Mouse (Mus musculus) layer of hippocampus, adult 11-12 months (tissue): Measurements from ENCODE around the gene Tnrc6a.

Source experiments
- DNase-seq: peaks from one replicate; pipeline ENCODE4 v3.0.0; 2022; ENCODE audit warnings: low spot score

The Tnrc6a gene

DNA sequence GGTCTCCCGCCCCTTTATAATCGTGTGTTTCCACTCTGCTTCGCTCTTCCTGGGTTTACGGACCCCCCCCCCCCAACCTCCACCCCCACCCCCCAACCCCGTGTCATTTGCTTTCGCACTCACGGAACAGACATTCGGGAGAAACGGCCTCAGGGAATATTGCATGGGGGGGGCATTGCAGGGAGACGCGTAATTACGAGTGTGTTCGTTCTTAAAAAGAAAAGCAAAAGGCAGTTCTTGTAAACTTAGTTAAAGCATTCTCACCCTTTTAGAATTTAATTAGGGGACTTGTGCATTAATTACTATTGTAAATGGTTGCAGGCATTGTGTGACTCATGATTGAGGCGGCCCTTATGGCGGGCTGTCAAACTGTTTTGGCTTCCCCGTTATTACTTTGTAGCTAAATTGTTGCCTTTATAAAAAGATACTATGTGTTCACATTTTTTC lies 1.1 kb downstream of the Tnrc6a start:
- peak; percentile 48 for DNase-seq

DNA sequence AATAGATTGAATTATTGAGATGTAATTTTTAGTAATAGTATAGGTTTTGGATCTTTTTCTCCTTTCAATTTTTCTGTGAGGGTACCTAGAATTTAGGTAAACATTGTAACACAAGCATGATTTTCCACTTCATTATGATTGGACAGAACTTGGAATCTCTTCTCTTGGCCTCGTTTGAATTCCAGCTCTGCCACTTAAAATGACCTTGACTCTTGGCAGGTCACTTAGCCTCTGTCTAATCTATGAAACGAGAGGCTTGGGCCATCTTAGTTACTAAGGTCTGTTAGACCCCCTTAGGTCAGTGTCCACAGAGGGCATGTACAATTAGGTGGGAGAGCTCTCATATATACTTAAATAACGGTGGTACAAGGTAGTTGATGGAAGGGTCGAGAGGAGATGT lies 2.4 kb downstream of the Tnrc6a start:
- DNase-seq, result no peak

DNA sequence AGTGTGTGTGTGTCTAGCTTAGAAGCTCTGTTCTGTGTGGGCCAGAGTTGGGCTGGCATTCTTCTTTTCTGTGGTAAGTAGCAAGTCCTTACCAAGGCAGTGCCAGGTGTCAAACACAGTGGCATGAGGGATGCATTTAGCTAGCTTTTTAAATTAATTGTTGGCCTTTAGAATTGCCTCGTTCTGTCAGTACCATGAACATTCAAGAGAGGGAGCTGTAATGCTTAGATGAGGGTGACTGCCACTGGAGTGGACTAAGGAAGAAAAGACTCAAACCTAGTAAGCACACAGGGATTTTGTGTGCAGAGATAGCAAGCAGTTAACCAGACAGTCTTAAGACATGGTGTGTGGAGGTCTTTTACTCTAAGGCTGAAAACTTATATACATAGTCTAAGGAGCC lies 3.6 kb downstream of the Tnrc6a start:
- DNase-seq, result no peak

DNA sequence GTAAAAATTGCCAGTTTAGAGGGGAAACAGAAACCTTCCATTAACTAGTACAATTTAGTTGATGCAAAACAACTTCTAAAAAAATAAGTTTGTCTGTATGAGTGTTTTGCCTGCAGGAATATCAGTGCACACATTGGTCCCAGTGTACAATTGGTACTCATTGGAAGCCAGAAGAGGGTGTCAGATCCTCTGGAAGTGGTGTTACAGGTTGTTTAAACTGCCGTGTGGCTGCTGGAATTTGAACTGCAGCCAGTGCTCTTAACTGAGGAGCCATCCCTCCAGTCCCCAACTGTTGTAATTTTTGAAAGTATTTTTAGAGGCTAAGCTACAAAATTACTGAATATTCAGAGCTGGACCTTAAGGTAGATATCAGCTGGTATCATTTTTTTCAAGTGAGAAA lies 4.3 kb downstream of the Tnrc6a start:
- DNase-seq, result no peak

DNA sequence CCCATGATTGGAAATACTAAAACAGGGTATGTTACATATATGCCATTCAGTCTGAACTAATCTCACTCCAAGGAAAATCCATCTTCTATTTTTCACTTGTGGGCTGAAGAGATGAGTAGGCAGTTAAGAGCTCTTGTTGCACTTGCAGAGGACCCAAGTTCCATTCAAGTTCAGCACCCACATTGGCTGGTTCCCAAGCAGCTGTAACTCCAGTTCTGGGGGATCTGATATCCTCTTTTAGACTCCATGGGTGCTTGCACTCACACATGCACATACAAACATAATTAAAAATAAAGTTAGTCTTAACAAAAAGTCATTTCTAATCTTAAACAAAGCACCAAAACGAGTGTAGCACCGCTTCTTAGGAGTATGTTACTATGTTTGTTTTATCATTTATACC lies 5.4 kb downstream of the Tnrc6a start:
- no peak for DNase-seq

DNA sequence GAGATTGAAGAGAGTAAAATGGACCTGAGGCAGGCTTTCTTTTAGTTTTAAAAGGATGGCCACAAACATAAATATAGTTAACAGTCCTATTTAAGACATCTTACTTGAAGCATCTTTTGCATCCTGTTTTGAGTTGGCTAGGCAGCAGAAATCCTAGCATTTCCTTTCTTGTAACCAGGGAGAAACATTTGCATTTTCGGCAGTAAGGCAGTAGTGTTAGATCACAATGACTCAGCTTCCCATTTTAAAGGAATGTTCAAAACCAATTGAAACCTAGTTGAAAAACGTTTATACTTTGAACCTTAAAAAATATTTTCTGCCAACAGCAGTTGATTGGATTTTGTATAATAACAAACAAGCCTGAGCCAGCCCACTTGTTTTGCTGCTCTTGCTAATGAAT lies 6.5 kb downstream of the Tnrc6a start:
- DNase-seq, result no peak

DNA sequence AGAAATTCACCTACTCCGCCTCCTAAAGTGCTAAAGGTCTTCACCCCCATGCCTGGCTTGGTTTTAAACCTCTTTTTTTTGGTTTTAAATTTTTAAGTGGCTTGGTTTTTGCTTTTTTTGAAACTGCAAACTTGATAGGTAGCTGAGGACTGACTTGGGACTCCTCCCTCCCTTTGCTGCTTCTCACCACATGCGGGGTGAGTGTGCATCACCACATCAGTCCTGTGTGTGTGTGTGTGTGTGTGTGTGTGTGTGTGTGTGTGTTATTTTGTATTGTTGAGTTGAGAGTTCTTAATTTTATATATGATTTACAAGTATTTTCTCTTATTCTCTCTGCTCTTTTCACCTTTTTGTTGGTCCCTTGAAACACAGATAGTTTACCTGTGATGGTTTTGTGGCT lies 8.7 kb downstream of the Tnrc6a start:
- no peak for DNase-seq

DNA sequence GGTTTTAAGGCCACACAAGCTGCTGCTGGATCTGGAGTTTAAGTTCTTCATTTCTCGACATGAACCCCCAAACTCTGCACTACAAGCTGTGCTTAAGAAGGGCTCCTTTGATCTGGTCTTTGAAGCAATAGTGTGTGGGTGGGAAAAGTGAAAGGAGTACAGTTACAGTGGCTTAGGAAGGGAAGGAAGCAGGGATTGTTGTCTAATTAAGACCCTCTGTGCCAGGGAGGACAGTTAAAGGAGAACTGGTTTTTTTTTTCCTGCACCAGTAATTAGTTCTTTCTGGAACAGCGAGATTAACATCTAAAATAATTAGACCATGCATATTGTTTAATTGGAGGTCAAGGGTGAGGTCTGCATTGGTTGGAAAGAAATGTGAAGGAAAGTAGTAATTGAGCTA lies 11.2 kb downstream of the Tnrc6a start:
- no peak for DNase-seq

DNA sequence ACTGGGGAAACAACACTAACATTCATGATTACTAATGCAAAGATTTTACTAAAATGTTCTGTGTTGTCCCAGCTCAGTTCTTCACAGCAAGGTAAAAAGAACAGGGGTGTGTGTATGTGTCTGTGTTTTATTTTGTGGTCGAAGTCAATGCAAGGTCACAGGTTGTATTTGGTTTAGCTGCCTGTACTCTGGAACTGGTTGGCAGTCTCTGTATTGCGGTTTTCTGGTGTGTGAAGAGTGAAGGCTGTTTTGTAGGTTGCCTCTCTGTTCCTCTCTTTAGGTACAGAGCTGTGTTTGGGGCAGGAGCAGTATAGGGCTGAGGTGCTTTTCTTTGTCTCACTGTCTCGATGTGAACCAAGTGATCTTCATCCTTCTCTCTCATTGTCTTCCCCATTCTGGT lies 12.0 kb downstream of the Tnrc6a start:
- no peak for DNase-seq

DNA sequence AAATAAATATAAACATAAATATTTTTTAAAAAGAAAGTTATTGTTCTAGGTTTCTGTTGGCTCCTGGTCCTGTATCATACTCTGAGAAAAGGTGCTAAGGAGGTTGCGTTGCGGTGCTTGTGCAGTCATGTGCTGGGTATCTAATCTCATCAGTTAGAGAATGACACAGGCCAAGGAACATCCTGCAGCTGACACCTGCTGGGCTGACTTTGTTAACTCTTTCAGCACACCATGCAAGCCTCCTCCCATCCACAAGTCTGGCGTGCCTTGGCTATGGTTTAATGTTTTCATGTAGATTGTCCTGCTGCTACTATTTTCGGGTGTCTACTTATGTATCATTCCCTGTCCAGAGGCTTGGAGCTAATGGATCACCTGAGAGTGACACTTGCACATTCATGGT lies 14.3 kb downstream of the Tnrc6a start:
- no peak for DNase-seq

DNA sequence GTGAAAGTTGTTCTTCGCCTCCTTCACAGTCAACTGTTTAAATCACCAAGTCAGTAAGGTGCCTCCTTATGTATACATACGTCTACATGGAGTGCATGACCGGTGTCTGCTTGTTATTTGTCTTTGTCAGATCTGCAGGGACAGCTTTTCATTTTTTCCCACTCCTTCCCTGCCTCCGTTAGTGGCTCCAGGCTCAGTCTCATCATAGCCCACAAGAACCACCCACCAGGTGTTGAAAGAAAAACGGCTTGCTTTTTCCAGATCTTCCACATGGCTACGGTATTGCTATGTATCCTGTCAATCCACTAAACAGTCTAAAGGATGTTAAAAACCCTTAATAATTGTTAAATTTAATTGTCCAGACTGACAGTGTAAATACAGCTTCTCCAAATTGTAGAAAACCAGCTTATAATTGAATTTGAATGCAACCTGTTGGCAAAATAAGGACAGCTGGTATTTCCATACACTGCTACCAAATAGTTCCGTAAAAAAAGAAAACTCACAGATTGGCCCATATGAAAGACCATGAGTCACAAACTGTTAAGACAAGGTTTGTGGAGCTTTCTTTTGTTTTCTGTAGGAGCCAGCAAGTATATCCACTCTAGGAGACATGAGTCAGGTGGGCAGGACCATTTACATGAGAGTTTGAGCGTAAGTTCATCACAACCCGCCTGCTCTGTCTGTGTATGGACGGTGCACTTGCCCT lies 22.6 kb downstream of the Tnrc6a start:
- no peak for DNase-seq

DNA sequence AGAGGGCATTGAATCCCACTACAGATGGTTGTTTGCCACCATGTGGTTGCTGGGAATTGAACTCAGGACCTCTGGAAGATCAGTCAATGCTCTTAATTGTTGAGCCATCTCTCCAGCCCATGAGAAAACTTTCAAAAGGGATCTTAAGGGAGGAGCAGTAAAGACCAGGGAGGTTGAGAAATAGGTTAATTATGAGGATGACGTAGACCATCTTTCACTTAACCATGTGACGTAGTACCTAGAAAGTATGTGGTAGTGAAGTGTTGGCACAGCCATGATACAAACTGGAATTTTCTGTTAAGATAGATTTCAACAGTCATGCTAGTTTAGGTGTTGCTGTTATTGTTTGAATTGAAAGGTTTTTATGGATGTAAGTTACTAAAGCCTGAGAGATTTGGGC lies 24.1 kb downstream of the Tnrc6a start:
- DNase-seq, result no peak

DNA sequence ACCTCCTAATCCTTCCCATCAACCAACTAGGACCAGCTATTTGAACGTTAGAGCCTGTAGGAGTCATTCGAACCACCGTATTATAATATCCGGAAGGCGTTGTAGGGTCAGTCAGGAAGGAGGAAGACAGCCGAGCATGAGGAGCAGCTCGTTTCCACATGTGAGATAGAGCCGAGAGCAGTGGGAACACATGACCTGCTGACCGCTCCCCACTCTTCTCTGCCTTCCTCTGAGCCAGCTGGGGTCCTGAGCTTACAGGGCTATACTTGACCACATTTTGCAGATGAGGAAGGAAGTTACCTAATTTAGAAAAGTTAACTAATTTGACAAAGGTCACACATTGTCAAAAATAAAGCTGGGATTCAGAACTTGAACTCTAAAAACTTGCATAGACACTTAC lies 25.2 kb downstream of the Tnrc6a start:
- DNase-seq, result no peak

DNA sequence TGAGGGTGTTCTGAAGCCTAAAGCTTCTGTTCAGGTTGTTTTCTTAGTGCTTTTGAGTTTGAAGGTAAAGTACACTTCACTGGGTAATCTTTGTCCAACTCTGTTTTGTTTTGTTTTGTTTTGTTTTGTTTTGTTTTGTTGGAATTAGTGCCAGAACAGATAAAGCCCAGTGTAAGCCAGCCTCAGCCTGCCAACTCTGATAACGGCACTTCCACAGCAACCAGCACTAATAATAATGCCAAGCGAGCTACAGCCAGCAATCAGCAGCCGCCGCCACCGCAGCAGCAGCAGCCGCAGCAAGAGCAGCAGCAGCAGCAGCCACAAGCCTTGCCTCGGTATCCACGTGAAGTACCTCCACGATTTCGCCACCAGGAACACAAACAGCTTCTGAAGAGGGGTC lies 38.7 kb downstream of the Tnrc6a start:
- no peak for DNase-seq

DNA sequence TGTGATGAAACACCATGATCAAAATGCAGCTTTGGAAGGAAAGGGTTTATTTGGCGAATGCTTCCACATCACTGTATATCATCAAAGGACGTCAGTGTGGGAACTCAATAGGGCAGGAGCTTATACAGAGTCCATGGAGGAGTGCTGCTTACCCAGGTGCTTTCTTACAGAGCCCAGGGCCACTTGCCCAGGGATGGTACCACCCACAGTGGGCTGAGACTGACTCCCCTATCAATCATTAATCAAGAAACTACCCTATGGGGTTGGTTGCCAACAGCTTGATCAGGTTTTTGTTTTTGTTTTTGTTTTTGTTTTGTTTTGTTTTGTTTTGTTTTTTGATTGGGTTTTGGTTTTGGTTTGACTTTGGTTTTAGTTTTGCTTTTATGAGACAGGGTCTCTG lies 43.8 kb downstream of the Tnrc6a start:
- DNase-seq, result no peak

DNA sequence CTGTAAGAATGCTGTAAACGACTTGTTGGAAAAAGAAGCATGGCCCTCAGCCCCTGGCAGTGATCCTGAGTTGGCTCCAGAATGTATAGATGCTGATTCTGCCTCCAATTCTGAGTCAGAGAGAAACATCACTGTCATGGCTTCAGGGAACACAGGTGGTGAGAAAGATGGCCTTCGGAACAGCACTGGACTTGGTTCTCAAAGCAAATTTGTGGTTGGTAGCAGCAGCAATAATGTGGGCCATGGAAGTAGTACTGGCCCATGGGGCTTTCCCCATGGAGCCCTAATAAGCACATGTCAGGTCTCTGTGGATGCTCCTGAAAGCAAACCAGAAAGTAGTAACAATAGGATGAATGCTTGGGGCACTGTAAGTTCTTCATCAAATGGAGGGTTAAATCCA lies 45.9 kb downstream of the Tnrc6a start:
- no peak for DNase-seq

DNA sequence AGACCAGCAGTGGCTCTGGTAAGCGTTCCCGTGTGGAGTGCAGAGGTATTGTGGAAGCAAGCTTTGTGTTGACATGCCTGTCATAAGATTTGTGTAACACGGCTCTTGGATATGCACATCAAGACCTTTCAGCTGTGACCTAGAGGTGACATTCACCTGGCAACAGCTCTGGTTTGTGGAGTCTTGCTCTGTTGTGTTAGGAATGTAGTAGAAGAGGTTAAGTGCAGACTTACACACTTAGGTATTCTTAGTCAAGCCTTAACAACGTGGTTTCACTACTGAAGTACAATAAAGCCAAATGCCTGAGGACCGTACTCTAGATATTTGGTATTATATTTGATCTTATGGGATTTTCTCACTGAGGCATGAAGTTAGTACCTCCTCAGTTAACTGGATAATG lies 48.4 kb downstream of the Tnrc6a start:
- no peak for DNase-seq

DNA sequence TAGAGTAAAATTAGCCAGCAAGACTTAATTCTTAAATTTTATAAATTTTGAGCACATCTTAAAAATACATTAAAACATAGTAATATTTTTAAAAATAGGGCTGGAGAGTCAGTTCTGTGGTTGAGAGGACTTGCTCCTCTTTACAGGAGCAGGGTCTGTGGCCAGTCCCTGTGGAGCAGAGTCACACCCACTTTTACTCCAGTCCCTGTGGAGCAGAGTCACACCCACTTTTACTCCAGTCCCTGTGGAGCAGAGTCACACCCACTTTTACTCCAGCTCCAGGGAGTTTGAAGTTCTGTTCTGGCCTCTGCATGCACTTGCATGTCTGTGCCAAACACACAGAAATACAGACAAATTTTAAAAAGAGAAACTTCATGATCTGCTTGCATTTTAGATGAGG lies 53.5 kb downstream of the Tnrc6a start:
- DNase-seq, result no peak

DNA sequence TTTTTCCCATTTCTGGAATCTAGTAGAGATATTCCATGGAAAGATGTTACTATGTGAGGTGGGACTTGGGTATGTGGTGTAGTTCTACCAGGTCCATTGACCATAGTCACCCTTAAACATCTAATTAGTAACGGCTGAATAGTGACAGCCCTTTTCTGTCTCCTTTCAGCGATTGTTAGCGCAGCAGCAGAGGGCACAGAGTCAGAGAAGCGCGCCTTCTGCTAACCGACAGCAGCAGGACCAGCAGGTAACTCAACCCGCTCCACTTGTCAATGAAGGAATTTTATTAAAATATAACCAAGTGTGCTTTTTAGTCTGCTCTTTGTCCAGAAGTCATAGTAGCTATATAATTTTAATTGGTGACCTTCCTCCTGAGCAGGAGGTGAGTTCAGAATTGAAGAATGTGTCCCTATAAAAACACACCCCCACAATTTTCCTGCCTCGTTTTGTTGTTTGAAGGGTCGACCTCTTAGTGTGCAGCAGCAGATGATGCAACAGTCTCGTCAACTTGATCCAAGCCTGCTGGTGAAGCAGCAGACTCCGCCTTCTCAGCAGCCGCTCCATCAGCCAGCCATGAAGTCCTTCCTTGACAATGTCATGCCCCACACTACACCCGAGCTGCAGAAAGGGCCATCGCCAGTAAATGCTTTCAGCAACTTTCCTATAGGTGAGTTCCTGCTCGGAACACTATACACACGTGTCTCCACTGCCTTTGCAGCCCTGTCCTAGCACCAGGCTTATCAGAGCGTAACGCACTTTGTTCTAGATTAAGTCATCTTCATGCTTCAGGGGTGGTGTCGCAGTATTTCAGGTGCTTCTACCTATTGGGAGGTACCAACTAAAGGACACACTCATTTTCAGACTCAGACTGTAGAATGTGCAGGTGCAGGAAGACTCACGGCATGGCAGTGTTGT lies 58.4 kb downstream of the Tnrc6a start:
- DNase-seq, result no peak

DNA sequence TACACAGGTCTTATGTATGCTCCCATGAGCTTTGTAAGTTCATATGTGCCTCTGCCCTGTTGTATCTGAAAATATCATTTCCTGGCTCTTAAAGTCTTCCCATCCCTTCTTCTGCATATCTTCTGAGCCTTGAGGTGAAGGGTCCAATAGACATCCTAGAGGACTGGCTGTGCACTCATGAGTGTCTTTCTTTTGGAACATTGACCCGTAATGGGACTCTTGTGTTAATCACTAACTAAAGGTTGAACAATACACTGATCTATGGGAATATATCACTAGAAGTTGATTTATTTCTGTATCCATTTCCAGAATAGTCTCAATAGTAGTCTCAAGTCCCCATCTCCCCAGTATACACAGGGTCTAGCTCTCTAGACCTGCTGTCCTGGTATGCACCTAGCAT lies 61.2 kb downstream of the Tnrc6a start:
- no peak for DNase-seq

DNA sequence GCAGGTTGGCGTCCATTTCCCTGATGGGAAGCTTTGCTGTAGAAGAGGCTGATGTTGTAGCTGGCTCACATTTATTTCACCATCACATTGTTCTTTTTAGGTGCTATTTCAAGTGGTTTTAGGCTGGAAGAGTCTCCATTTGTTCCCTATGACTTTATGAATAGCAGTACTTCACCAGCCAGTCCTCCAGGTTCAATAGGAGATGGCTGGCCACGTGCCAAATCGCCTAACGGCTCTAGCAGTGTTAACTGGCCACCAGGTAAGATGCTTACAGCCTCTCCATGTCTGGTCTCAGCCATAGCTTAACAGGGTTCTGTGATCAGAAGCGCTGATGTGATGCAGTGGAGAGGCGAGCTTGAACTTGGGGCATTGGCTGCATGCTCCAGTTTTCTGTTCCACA lies 62.8 kb downstream of the Tnrc6a start:
- no peak for DNase-seq

DNA sequence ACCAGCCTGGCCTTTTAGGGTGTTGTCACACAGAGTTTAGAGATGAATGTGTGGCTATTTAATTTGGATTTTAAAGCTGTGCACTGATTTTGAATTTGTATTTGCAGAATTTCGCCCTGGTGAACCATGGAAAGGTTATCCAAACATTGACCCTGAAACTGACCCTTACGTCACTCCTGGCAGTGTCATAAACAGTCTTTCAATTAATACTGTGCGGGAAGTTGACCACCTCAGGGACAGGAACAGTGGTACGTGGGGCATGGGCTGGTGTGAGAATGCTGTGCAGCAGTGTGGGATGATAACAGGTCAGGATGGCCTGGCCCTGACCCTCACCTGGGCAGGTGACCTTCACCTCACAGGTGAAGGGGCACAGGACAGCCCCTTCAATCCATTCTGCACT lies 63.6 kb downstream of the Tnrc6a start:
- no peak for DNase-seq

DNA sequence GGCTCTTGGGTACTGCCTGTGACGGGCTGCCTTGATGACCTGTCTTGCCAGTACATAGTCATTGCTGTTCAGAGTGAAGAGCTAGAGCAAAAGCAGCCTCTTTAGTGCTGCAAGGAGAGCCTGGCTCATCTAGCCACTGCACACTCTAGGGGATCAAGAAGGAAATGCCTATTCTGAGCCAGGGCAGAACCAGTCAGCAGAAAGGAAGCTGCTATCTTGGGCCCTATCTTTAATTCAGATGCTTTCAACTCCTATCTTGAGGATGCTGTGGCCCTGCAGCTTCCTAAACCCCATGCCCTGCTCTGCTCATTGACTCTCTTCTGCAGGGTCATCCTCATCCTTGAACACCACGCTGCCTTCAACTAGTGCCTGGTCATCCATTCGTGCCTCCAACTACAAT lies 64.8 kb downstream of the Tnrc6a start:
- no peak for DNase-seq

DNA sequence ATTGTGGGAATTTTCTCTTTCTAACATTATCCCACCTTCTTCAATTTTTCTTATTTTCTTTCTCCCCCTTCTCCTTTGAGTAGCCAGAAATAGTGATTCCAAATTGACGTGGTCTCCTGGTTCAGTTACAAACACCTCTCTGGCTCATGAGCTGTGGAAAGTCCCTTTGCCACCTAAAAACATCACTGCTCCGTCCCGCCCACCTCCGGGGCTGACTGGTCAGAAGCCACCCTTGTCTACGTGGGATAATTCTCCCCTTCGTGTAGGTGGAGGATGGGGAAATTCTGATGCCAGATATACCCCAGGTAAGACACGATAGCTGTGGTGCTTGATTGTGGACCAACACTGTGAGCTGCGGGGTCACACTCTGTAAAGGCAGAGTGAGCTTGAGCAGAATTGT lies 66.1 kb downstream of the Tnrc6a start:
- DNase-seq, result no peak
